Mouse (Mus musculus) neural tube, embryonic 12.5 days (tissue): ENCODE data around the gene Ecm2. TPM values are rescaled to one million over a fixed set of nuclear protein-coding genes. Genes with fewer than 3 reads are reported as not detected.

Experiments used
- ATAC-seq: fragments of 200-750 bp; cut with Nextera tagmentation; 2 replicates; pipeline ENCODE4 v1.8.0; 2017; ENCODE audit warnings: low read depth, mild to moderate bottlenecking, moderate TSS enrichment, moderate library complexity; ENCODE audit not compliant: low FRiP score
- H3K27ac ChIP-seq: fragments of 300-500 bp; sonication (generic); 2 replicates; pipeline ENCODE4 v1.5.1; 2016
- H3K27me3 ChIP-seq: fragments of 300-500 bp; sonication (generic); replicated peaks from 2 replicates; pipeline ENCODE4 v1.6.1; 2016; ENCODE audit warnings: mild to moderate bottlenecking
- H3K36me3 ChIP-seq: fragments of 300-500 bp; sonication (generic); 2 replicates; pipeline ENCODE4 v1.6.1; 2016; ENCODE audit warnings: mild to moderate bottlenecking
- H3K4me1 ChIP-seq: fragments of 300-500 bp; sonication (generic); 2 replicates; pipeline ENCODE4 v1.6.1; 2016
- H3K4me2 ChIP-seq: fragments of 300-500 bp; sonication (generic); replicated peaks from 2 replicates; pipeline ENCODE4 v1.6.1; 2016; ENCODE audit warnings: mild to moderate bottlenecking
- H3K4me3 ChIP-seq: fragments of 300-500 bp; sonication (generic); 2 replicates; pipeline ENCODE4 v1.5.1; 2016
- H3K9ac ChIP-seq: fragments of 300-500 bp; sonication (generic); 2 replicates; pipeline ENCODE4 v1.6.1; 2016; ENCODE audit warnings: mild to moderate bottlenecking
- H3K9me3 ChIP-seq: fragments of 300-500 bp; sonication (generic); 2 replicates; pipeline ENCODE4 v1.6.1; 2016; ENCODE audit warnings: mild to moderate bottlenecking
- WGBS: fragments of 180-500 bp; shearing (Covaris S2); methylation state at CpG from one replicate; pipeline ENCODE4 v1.1.7; 2016; 5-methylcytosine and 5-hydroxymethylcytosine counted together
- polyA plus RNA-seq: library from polyadenylated mRNA; unstranded; fragments of >200 nt; fragmentation: Nextera tagmentation; extraction: Ambion mirVana; gene quantifications from 2 replicates; pipeline ENCODE4 v1.2.1, GENCODE M21; 2016

The Ecm2 gene
- polyA plus RNA-seq, 1 experiment from 2014 or later: 0.60 TPM

GRCm38 (mm10) chr13:49570371-49570770 is 65.8 kb downstream of the Ecm2 start:
- Histone ChIP-seq H3K4me2 (no peak overlapping the region), H3K36me3 (no peaks in the 10 kb centered on the region), H3K27me3 (no peaks in the 10 kb centered on the region), H3K4me1 (no peaks in the 10 kb centered on the region), H3K27ac (no peak overlapping the region), H3K9me3 (no peaks in the 10 kb centered on the region), H3K9ac (no peak overlapping the region), H3K4me3 (no peak overlapping the region)
- WGBS: 73% methylated on average over 3 of the region's 3 CpGs
- no peak for ATAC-seq

- Histone ChIP-seq H3K27me3 (no peaks in the 10 kb centered on the region), H3K4me1 (no peaks in the 10 kb centered on the region), H3K27ac (no peak overlapping the region), H3K36me3 (no peaks in the 10 kb centered on the region), H3K9me3 (no peaks in the 10 kb centered on the region), H3K4me3 (no peak overlapping the region), H3K4me2 (no peak overlapping the region), H3K9ac (no peak overlapping the region)
- ATAC-seq: no peak
- WGBS: 88% methylated on average over 2 of the region's 2 CpGs
Observed at GRCm38 (mm10) chr13:49571418-49571817, 66.8 kb downstream of the Ecm2 start.

- WGBS: 82% methylated on average over 8 of the region's 8 CpGs
- Histone ChIP-seq H3K27ac (no peak within 1 kb of the TSS), H3K27me3 (no peaks in the 10 kb centered on the region), H3K4me1 (no peaks in the 10 kb centered on the region), H3K4me3 (no peak within 1 kb of the TSS), H3K4me2 (no peak within 1 kb of the TSS), H3K9ac (no peak within 1 kb of the TSS), H3K36me3 (no peaks in the 10 kb centered on the region), H3K9me3 (no peaks in the 10 kb centered on the region)
- ATAC-seq: no peak
Observed at GRCm38 (mm10) chr13:49581541-49582530, 77.2 kb downstream of the Ecm2 start, which contains the start of gene Omd. Gene Omd (plus strand): TSS chr13:49582462.

Other genes with a start within 250 kb of the Ecm2 start
- 2.6 and 2.7 TPM in 2 replicates for gene Fgd3, start 184.5 kb upstream of the Ecm2 start, polyA plus RNA-seq
- gene Bicd2, start 163.2 kb upstream of the Ecm2 start, polyA plus RNA-seq: 44.5 and 49.9 TPM in 2 replicates
- gene Ippk, start 83.6 kb upstream of the Ecm2 start, polyA plus RNA-seq: 16.3 TPM in 2 replicates
- 0.90 and 1.00 TPM in 2 replicates for gene Tes3-ps, start 11.5 kb upstream of the Ecm2 start, polyA plus RNA-seq
- 0.34 and 0.57 TPM in 2 replicates for gene Aspn, start 39.6 kb downstream of the Ecm2 start, polyA plus RNA-seq
- 0.35 and 0.42 TPM in 2 replicates for gene Omd, start 77.7 kb downstream of the Ecm2 start, polyA plus RNA-seq
- 5.4 and 6.0 TPM in 2 replicates for gene Ogn, start 103.2 kb downstream of the Ecm2 start, polyA plus RNA-seq
- 18.3 and 18.7 TPM in 2 replicates for gene Cenpp, start 148.0 kb downstream of the Ecm2 start, polyA plus RNA-seq
- 20.1 and 22.0 TPM in 2 replicates for gene Nol8, start 148.3 kb downstream of the Ecm2 start, polyA plus RNA-seq
- gene Iars, start 177.3 kb downstream of the Ecm2 start, polyA plus RNA-seq: 76.9 and 83.7 TPM in 2 replicates